Mouse (Mus musculus) MEL-GATA-1-ER (cell line): ENCODE measurements around the gene Kmt2a.

Source experiments
- DNase-seq: peaks from one replicate; pipeline ENCODE4 v3.0.0-alpha.2; 2012; ENCODE audit warnings: low read depth; ENCODE audit errors: extremely low read depth

Kmt2a gene

DNA sequence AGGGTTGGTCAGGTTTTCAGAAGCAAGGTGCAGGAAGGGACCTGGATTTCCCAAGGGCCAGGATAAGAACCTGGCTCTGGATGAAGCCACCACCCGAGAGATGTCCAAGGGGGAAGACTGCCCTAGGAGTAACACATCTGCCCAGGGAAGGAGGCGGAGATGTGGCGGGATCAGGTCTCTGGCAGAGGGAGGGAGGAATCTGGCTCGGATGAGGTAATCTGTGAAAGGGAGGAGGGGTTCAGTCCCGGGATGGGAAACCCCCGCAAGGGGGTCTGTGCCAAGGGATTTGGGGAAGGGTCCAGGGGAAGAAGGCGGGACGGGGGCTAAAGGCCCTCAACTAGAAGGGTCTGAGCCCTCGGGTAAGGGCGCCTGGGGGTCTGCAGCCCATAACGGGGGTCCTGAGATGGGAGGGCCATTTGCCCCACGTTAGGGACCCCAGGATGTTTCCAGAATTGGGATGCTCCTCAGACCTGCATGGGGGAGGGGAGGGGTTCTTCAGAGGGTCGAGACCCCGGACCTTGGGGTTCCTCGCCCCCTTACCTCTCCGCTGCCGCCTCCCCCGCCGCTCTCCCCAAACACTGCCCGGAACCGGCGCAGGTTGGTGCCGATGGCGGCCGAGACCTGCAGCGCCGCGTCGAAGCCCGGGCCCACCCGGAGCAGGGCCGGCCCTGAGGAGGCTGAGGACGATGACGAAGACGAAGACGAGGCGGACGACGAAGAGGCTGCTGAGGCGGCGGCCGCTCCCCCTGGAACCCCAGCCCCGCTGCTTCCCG, 601 bp downstream of the Kmt2a start:
- no peak for DNase-seq

DNA sequence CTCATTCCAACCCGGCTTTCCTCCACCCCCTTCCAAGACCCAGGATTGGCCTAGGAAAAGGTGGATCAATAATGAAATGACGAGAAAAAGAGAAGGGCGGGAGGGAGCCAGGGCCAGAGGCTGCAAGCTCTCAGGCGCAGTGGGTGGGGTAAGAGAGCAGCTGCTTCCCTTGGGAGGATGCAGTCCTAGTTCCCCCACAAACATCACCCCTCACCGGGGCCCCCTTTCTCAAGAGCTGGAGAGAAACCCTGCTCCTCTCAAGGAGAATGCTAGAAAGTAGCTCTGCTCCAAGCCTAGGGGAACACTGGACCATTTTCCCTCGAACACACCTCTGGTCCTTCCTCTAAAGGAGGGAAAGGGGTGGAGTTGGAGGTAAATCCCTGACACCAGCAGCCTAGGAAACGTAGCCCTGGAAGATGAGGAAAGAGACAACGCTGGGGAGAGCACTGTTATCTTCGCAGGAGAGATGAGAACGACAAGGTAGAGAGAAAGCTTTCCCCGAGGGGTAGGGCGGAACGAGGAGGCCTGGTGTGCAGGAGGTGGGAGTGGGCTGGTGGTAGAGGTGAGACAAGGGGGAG, 1.3 kb downstream of the Kmt2a start:
- no peak for DNase-seq

DNA sequence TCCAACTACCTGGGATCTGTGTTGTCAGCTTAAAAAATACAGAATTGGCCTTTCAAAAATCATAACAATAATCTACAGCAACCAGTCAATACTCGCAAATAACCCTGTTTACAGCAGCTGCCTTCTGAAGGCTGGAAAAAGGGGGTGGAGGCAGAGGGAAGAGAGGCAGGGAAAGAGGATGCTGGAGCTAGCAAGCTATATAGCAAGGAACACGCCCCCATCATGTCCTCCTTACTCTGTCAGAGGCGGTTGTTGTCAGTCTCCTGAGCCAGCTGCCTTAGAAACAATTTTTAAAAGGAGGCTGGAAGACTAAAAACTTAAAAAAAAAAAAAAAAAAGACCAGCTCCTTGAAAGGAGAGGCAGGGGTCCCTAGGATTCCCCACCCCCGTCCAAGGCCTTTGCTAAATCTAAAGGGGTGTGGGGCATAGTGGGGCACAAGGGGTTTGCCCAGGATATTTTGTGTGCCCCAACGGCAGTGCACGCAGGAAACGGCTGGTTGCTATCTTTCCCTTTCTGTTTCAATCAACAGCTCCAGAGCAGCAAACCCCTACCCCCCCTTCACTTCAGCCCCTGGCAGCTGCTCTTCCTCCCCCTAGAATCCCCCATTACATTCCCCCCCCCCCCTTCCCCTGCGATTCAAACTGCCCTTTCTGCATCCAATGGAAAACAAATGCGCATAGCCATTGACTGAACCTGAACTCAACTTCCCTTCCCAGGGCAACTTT, 2.2 kb downstream of the Kmt2a start:
- DNase-seq = no peak

DNA sequence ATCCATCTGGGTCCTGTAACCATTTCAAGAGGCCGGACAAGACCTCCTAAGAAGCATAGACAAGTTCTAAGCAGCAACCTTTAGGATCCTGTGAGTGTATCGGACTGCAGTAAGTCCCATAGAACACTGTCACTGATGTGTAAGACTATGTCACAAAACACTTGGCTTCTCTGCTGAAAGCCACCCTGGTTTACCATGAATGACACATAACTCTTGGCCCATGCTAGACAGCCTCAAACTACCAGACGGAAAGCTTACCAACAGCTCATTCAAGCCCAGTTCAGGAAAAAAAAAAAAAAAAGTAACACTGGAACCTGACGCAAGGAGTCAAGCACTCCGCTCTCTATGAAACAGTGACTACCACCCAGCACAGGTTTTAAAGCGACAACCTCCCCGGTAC, 3.4 kb downstream of the Kmt2a start:
- DNase-seq = no peak

DNA sequence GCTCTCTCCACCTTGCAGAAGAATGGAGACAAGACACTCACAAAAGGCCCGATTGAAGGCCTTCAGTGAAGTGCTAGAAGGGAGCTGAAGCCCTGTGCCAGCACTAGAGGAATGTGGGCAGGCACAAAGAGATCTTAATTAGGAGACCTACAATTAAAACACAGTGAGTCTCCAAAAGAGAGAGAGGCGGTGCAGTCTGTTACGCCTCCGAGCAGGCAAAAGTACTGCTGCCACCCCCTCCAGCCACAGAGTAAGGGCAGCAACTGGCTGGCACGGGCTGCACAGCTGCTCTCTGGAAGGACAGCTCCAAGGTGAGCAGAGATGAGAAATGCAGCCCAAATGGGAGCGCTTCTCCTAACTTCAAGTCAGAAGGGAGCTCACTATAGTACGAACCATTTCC, 5.6 kb downstream of the Kmt2a start:
- no peak for DNase-seq

DNA sequence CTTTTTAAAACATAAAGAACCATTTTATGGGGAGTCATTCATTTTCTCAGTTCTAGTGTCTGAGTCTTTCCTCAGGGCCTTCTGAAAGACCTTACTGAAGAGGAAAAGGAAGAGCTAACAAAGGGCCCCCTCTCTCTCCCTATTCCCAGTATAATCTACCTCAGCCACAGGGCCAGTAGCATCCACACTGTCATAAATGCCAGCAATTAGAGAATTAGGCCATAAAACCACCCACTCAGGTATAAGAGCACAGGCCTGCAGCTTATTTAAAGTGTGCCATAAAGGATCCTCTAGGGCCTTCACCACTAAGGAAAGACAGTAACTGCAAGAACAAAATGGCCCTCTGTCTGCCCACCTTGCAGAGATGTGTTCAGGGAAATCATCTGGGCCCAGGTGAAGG, 6.9 kb downstream of the Kmt2a start:
- DNase-seq = no peak

DNA sequence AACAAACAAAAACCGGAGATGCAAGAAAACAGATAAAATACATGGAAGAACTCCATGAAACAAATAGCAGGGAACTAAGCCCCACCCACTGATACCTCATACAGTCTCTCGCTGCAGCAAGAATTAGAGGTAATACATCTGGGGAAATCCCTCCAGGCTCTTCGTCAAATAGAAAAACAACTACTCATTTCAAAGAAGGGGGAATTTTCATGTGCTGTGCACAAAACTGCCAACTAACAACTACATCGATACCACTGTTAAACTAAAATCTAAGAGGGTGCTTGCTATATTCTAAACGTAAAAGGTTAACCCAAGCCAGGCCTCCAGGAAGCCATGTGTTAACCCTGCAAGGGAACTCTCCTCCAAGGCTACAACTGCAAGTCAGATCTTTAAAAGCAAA, 7.4 kb downstream of the Kmt2a start:
- no peak for DNase-seq

DNA sequence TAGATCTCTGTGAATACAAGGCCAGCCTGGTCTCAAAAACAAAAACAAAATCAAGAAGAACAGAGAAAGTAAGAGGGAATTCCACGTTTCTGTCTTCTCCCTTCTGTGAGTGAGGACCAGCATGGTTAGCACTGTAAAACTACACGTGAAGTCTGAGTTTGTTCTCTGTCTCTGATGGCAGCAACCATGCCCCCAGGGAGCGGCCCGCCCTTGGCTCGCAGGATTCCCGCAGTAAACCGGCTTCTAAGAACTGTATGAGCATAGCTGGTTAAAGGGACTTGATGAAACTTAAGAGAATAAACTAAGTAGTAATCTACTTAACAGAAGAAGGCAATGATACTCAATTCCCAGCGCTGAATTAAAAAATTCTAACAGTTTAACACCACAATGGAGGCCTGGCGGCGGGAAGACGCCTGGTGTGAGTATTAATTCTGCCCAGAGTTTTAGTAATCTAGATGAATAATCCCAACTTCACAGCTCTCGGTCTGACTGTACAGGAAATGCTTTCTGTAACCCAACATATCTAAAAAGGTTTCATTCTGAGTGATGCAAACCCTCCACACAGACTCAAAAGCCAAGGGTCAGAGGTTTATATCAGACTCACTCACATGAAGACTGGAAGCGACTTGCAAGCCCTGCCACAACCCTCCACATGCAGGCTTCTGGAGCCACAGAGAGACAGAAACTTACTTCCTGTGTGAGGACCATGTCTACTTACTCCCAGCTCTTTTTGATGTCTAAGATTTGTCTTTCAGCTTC, 12.6 kb downstream of the Kmt2a start:
- no peak for DNase-seq

DNA sequence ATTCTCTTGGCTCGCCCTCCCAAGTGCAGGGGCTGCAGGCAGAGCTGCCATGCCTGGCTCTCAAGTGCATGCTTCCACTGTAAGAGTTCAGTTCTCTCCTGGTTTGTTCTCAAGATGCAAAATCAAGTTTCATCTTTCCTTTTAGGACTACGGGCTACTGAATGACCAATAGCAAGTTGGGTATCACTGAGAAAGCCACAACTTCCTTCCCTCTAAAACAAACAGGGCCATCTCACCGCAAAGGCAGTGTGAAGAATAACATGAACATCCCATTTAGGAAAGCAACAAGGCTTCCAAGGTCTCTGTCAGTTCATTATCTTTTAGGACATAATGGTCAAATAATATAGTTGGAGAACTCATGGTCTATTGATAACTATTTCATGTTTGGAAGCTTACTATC, 13.4 kb downstream of the Kmt2a start:
- DNase-seq = no peak

DNA sequence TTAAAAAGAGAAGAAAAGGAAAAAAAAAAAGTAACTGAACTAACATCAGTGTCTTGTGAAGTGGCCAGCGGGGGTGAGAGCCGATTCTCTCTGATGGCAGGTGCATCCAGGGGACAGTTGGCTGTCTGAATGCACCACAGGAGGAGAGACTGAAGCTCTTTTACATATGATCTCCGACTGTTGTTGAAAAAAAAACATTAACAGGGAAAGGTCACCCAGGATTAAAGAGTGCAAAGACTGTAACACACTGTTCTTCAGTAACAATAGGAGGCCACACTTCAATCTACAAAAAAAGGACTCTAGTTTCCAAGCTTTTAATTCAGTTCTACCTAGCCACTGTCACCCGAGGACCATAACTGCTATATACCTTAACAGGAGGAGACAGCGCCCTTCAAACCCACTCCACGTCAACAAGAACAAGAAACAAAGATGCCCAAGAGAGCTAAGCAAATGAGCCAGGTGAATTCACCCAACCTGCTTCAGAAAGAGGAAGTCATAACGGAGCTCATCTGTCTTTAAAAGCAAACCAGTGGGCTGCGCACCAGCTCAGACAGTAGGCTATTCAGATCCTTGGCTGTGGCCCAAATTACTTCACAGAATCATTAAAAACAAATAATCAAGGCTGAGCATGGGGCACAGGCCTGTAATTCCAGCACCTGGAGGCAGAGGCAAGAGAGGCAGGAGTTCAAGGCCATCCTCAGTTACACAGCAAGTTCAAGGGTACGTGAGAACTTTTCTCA, 14.4 kb downstream of the Kmt2a start:
- no peak for DNase-seq

DNA sequence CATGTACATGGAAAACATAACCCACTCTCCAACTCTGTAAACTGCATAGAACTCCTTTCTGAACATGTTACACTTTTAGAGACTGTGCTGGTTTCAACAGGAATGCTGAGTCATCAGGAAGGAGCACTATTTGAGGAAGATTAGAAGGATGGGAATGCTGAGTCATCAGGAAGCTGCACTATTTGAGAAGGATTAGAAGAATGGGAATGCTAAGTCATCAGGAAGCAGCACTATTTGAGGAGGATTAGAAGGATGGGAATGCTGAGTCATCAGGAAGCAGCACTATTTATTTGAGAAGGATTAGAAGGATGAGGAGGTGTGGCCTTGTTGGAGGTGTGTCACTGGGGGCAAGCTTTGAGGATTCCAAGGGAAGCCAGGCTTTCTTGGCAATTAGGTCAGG, 20.0 kb downstream of the Kmt2a start:
- DNase-seq = no peak

DNA sequence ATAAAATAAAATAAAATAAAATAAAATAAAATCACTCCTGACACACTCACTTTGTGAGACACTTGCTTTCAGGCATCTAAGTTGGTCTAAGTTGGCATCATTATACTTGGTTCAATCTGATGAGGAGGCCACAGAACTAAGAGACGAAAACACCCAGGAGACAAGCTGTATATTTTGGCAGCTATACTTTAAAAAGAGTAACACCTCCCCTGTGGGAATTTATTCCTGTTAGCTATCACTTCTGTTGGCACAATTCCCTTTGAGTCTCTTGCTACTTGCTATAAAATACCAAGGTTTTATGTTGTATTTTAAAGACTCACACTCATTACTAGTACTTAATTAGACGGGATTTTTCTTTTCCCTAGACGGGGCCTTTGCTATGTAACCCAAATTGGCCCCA, 22.4 kb downstream of the Kmt2a start:
- no peak for DNase-seq

DNA sequence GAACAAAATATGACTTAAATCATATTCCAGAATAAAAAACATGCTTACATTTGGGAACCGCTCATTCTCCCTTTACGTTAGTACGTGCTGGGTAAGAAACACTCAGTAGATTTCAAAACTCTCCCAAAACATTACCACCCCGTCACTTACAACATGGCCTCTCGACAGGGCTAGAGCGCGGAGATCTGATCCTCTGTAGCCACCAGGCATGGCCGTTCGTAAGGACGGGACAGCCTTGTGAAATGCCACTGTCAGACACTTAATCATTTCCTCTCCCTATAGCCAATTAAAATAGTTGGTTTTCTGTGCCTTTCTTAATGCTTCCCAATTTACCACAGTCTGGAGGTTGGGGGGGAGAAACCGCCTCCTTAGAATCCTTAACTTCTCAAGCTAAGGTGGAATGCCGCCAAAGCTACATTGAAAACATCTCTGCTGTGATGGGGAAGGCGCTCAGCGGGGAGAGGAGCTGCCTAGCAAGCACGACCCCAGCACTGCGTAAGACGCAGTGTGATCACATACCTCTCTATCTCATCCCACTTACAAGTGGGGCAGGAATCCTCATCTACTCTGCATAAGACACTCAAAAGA, 23.6 kb downstream of the Kmt2a start:
- no peak for DNase-seq

DNA sequence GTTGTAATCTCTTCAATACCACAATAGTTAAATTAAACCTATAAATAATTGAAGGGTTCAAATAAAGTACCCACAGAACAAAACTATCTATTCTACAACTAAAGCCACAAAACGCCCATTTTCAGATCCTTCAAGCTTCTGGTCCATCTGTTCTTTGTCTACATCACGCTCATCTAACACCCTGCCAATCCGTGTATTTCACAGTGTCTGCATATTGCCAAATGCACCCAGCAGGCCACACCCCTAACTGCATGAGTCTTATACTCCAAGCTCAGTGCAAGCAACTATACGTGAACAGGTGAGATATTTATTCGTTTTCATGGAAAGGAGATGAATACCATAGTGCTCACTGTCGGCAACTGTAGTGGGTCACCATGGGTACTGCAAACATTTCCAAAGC, 25.9 kb downstream of the Kmt2a start:
- DNase-seq = no peak

DNA sequence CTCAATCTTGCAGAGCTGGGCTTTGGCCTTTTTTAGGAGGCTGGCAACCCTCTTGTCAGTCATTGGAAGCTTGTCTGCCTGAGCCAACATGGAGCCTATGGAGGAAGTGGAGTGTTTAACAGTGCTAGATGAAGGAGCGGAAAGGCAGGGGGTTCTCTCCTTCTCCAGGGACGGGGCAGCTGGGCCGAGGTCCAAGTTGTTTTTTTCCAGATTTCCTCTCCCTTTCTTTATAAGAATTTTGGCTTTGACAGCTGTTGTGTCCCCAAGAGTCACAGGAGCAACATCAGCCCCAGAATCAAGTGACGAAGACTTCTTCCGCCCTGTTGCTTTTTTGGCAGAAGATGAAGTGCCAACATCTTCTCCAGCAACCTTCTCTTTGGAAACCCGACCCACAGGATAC, 33.6 kb downstream of the Kmt2a start:
- DNase-seq = no peak

DNA sequence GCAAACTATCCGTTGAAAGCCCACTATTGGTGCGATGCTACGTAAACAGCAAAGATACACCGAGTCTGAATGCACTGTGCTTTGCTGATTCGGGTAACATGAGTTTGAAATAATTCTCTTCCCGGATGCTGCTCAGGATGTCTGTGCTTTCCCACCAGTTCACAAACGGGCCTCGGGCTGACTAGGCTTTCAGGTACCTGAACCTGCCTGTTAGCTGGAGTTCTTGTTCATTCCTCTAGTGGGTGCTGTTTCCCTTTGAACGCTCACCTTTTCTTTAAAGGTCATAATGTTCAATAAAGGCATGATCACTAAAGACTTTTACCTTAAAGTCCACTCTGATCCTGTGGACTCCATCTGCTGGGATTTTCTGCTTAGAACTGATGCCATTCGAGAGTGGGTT, 39.9 kb downstream of the Kmt2a start:
- no peak for DNase-seq

DNA sequence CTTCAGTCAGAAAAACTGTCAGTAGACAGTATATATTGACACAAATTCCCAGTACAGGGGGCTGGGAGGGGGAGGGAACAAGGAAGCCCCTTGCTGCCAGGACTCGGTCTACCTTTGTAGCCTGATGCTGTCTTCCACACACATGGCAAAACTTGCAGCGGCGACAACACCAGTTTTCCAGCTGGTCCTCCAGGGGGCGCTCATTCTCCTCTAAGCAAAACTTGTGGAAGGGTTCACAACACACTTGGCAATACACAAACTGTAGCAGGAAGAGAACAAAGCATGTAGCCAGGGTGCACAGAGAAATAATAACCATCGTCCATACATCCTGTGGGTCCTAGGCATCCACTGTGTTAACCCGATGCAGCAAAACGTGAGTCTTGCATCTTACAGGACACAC, 44.7 kb downstream of the Kmt2a start:
- DNase-seq = peak; percentile 49

DNA sequence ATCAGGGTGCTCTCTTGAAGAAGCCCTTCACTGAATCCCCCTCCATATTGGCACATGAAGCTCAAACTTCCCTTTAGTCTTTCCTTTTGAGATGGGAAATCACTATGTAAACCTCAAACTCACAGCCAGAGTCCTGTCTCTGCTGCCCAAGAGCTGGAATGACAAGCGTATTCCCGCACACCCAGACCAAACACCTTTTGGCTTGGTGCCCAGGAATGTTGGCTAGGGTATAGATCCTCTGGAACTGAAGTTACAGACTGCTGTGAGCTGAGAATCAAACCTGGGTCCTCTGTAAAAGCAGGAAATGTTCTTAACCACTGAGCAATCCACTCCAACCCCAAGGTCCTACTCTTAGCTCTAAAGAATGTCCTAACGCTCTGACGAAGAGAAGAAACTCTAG, 48.7 kb downstream of the Kmt2a start:
- DNase-seq = no peak

DNA sequence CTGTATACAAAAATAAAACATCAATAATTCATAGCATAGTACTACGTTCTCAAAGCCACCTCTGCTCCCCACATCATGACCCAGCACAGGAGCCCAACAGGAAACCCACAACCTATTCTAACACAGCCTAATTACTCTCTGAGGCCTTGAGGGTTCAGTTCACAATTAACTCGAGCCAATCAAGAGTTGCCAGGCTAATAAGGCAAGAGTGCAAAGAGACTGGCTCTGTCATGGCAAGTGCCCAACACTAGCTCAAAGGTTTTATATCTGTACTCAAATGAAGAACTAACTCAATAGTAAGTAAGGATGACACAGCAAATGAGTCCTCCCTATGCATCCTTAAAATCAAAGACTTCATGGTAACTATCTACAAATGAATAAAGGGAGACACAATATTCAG, 50.6 kb downstream of the Kmt2a start:
- DNase-seq = no peak

DNA sequence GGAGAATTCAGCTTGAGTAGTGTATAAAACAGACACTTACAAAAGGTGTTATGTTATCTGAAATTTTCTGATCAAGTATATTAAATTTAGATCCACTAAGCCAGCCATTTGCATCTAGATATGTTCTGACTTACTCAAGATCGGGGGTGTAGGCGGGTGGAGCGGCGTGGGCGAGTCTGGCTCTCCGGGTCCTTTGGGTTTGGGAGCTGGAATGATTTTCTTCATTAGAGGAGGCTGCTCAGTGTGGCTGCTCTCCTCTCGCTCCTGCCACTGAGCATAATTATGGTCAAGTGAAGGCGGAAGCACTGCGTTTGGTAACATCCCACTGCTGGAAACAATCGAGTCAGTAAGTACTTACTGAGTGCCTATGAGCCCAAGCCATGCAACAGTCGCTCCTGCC, 52.2 kb downstream of the Kmt2a start:
- DNase-seq = no peak

DNA sequence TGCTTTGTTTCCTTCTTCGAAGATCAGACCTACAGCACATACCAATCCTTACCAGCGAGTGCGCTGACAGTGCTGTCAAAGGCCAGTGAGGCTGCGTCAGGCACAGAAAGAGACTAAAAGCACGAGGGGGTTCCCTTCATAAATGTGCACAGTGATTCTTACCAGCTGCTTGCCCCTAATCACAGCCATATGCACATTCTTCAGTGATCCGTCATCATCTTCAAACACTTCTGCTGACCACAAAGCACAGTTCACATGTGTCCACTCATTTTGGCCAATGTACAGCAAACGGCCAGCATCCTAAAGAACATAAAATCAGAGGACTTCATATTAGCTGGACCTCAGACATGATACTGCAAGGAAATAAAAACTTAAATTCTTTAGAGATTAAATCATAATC, 54.4 kb downstream of the Kmt2a start:
- DNase-seq = no peak
